Mouse (Mus musculus) kidney, postnatal 0 days (tissue): ENCODE data around the gene Atg7. TPM values are rescaled to one million over a fixed set of nuclear protein-coding genes. Genes with fewer than 3 reads are reported as not detected.

Experiments used
- ATAC-seq: fragments of 200-750 bp; cut with Nextera tagmentation; replicated peaks from 2 replicates; pipeline ENCODE4 v1.8.0; 2017; ENCODE audit warnings: low read depth, moderate number of reproducible peaks, moderate TSS enrichment, moderate library complexity; ENCODE audit not compliant: low FRiP score
- DNase-seq: peaks from one replicate; pipeline ENCODE4 v3.0.0-alpha.2; 2016; ENCODE audit warnings: low spot score
- H3K27ac ChIP-seq: fragments of 300-500 bp; sonication (generic); 2 replicates; pipeline ENCODE4 v1.5.1; 2014; ENCODE audit warnings: mild to moderate bottlenecking
- H3K27me3 ChIP-seq: fragments of 300-500 bp; sonication (generic); 2 replicates; pipeline ENCODE4 v1.6.1; 2014; ENCODE audit warnings: low read length, mixed read lengths; ENCODE audit not compliant: insufficient read depth
- H3K36me3 ChIP-seq: fragments of 300-500 bp; sonication (generic); 2 replicates; pipeline ENCODE4 v1.6.1; 2014; ENCODE audit warnings: low read length, mixed read lengths; ENCODE audit not compliant: insufficient read depth
- H3K4me1 ChIP-seq: fragments of 300-500 bp; sonication (generic); replicated peaks from 2 replicates; pipeline ENCODE4 v1.6.1; 2014; ENCODE audit warnings: antibody characterized with exemption, low read length, mixed read lengths; ENCODE audit not compliant: insufficient read depth
- H3K4me2 ChIP-seq: fragments of 300-500 bp; sonication (generic); 2 replicates; pipeline ENCODE4 v1.6.1; 2014; ENCODE audit warnings: mild to moderate bottlenecking, low read length, moderate library complexity, mixed read lengths
- H3K4me3 ChIP-seq: fragments of 300-500 bp; sonication (generic); replicated peaks from 2 replicates; pipeline ENCODE4 v1.5.1; 2014; ENCODE audit warnings: low read depth, low read length
- H3K9ac ChIP-seq: fragments of 300-500 bp; sonication (generic); 2 replicates; pipeline ENCODE4 v1.6.1; 2014; ENCODE audit warnings: low read depth, low read length
- H3K9me3 ChIP-seq: fragments of 300-500 bp; sonication (generic); replicated peaks from 2 replicates; pipeline ENCODE4 v1.6.1; 2016; ENCODE audit warnings: low read length, inconsistent platforms, mixed read lengths
- CTCF ChIP-seq: IDR thresholded peaks from 2 replicates; pipeline ENCODE4 v1.5.1; 2016; ENCODE audit warnings: antibody characterized with exemption, low read depth, mild to moderate bottlenecking, moderate library complexity
- WGBS: fragments of 180-500 bp; shearing (Covaris S2); extraction: QIAGEN DNeasy Blood & Tissue Kit; methylation state at CpG from one replicate; pipeline ENCODE4 v1.1.7; 2014; 5-methylcytosine and 5-hydroxymethylcytosine counted together
- polyA plus RNA-seq: library from polyadenylated mRNA; unstranded; fragments of >200 nt; fragmentation: Nextera tagmentation; extraction: Ambion mirVana; gene quantifications from 2 replicates; pipeline ENCODE4 v1.2.1, GENCODE M21; 2015

Atg7 gene
- polyA plus RNA-seq, 1 experiment from 2014 or later, result 19.7 TPM

DNA sequence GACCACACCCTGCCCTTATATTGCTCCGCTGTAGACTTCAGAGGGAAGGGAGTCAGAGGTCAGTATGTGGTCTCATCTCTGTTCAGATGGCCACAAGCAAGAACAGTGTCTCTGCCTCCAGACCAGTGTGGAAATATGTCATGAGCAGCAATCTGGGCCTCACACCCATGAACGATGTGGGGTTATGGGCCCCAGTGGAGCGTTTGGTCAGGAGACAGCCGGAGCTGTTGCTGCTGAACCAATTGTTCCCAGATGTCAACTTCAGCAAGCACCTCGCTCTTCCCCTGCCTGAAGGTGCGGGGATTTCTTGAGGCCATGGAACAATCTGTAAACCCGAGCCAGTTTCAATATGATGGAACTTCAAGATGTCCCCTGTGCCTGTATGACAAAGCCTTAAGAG lies 148.0 kb downstream of the Atg7 start:
- TF ChIP-seq CTCF, result no peak
- DNase-seq (no peak), ATAC-seq (no peak)
- no peaks in the 10 kb centered on the region for H3K27me3 ChIP-seq
- no peaks in the 10 kb centered on the region for H3K4me1 ChIP-seq
- H3K4me3 ChIP-seq, result no peak overlapping the region
- H3K27ac ChIP-seq, result no peak overlapping the region
- WGBS, result 75% methylated on average over 7 of the region's 7 CpGs
- no peak overlapping the region for H3K9ac ChIP-seq
- H3K9me3 ChIP-seq, result no peaks in the 10 kb centered on the region
- no peak overlapping the region for H3K4me2 ChIP-seq
- H3K36me3 ChIP-seq, result no peaks in the 10 kb centered on the region

DNA sequence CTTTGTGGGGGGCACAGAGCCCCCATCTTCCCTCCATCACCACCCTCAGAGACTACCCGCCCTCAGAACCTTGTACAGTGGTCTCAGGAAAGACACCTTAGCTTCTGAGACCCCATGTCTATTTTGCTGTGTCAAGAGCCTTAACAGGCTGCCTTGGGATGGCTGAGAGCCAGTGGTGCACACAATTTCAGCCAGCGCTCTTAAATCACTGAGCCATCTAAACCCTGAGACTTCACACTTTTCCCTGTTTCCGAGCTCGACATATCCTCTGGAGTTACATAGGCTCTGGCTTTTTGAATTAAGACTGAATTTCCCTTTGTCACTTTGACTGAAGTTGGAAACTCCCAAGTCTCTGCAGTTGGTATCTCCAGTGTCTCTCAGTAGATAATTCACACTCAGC lies 148.9 kb downstream of the Atg7 start:
- H3K4me2 ChIP-seq, result no peak overlapping the region
- no peak overlapping the region for H3K27ac ChIP-seq
- no peaks in the 10 kb centered on the region for H3K9me3 ChIP-seq
- ATAC-seq (no peak), DNase-seq (peak; percentile 63)
- H3K9ac ChIP-seq, result no peak overlapping the region
- H3K4me3 ChIP-seq, result no peak overlapping the region
- TF ChIP-seq CTCF, result no peak
- no peaks in the 10 kb centered on the region for H3K36me3 ChIP-seq
- 43% methylated on average over 4 of the region's 4 CpGs for WGBS
- H3K4me1 ChIP-seq, result no peaks in the 10 kb centered on the region
- no peaks in the 10 kb centered on the region for H3K27me3 ChIP-seq

DNA sequence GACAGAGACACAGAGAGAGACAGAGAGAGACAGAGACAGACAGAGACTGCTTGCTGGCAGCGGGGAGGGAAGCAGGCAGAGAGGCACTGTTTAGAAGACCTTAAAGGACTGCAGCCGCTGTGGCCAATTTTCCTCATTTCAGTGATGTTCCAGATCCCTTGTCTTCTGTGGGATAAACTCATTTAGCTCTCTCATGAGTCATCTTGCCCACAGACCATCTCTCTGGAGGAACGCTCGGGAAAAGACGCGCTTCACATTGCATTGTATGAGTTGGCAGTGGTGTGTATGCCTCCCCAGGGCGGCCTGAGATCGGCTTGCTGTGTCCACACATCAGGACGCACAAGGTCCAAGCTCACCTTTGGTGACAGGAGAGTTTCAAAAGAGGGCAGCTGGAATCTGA lies 151.8 kb downstream of the Atg7 start:
- Histone ChIP-seq H3K27me3 (no peaks in the 10 kb centered on the region), H3K4me2 (no peak overlapping the region), H3K4me3 (no peak overlapping the region), H3K27ac (no peak overlapping the region), H3K9ac (no peak overlapping the region), H3K9me3 (no peaks in the 10 kb centered on the region), H3K4me1 (no peaks in the 10 kb centered on the region), H3K36me3 (no peaks in the 10 kb centered on the region)
- WGBS, result 94% methylated on average over 9 of the region's 9 CpGs
- no peak for TF ChIP-seq CTCF
- ATAC-seq, result no peak
- no peak for DNase-seq

DNA sequence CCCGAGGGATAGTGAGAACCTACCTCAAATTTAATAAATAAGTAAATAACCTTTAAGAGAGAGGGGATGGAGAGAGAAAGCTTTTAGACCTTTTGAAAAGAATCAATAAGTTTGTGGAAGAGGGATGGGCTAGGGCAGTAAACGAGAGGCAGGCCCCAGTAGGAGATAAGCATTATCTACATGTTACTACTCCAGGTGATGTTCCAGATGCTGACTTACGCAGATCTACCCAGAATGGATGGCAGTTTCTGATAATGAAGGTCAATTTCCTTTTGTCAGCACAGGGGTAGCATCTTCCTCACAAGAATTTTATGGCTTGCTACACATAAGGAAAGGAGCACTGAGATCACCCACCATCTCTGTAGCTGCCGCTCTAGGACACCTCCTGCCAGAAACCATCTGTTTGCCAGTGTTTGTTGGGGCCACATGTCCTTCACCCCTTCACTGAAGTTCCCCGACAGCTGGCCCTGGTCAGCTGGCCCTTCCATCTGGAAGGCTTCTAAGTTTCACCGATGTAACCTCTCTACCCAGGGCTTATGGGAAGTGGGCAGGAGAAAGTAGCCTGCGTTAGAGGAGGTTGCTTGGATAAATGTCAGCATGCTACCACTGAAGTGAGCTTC lies 152.9 kb downstream of the Atg7 start:
- H3K36me3 ChIP-seq, result no peaks in the 10 kb centered on the region
- H3K9ac ChIP-seq, result no peak overlapping the region
- ATAC-seq, result no peak
- no peak for DNase-seq
- no peaks in the 10 kb centered on the region for H3K27me3 ChIP-seq
- H3K4me1 ChIP-seq, result no peaks in the 10 kb centered on the region
- 80% methylated on average over 7 of the region's 7 CpGs for WGBS
- no peak overlapping the region for H3K4me3 ChIP-seq
- H3K9me3 ChIP-seq, result no peaks in the 10 kb centered on the region
- no peak overlapping the region for H3K4me2 ChIP-seq
- no peak for TF ChIP-seq CTCF
- H3K27ac ChIP-seq, result no peak overlapping the region

DNA sequence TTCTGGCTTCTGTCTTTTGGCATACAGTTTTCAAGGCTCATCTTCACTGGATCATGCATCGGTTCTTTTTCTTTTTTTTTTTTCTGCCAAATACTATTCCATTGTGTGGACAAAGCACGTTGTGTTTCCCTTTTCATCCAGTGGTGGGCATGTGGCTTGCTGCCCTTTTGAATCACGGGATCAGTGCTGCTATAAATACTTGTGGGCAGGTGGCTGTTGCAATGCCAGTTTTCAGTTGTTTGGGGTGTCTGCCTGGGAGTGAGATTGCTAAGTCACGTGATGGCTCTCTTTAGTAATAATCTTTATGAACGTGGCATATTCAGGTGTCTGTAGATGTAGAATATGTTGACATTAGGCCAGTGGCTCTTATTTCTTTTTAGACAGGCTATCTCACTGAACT lies 155.0 kb downstream of the Atg7 start:
- ATAC-seq, result no peak
- 73% methylated on average over 5 of the region's 5 CpGs for WGBS
- Histone ChIP-seq H3K9me3 (no peaks in the 10 kb centered on the region), H3K4me2 (no peak overlapping the region), H3K9ac (no peak overlapping the region), H3K27me3 (no peaks in the 10 kb centered on the region), H3K27ac (no peak overlapping the region), H3K36me3 (no peaks in the 10 kb centered on the region), H3K4me1 (no peaks in the 10 kb centered on the region), H3K4me3 (no peak overlapping the region)
- TF ChIP-seq CTCF, result no peak
- no peak for DNase-seq

DNA sequence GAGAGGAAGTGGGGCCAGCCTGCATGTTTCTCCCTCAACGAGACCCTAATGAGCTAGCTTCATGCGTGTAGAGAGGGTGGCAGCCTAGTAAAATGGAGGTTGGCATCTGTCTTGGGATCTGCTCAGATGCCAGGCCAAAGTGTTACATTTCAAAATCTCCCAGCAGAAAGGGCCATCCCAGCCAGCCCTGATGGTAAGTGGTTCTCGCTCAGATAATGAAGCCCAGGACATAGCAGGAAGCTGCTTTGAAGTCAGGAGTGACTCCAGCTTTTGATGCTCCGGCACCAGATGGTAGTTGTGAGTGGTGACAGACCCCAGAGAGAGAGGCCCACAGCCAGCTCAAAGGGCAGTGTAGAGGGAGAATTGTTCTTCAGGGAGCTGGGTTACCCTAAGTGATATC lies 155.8 kb downstream of the Atg7 start:
- no peak for TF ChIP-seq CTCF
- Histone ChIP-seq H3K36me3 (no peaks in the 10 kb centered on the region), H3K9ac (no peak overlapping the region), H3K27me3 (no peaks in the 10 kb centered on the region), H3K9me3 (no peaks in the 10 kb centered on the region), H3K4me3 (no peak overlapping the region), H3K27ac (no peak overlapping the region), H3K4me1 (no peaks in the 10 kb centered on the region), H3K4me2 (no peak overlapping the region)
- WGBS, result 50% methylated on average over 4 of the region's 4 CpGs
- DNase-seq (no peak), ATAC-seq (no peak)
